In genomic region chr15:89322670-89323522, GRCm38 (mm10) we compare ENCODE assay signal across 10 mouse cellular contexts. TPM values are rescaled to one million over a fixed set of nuclear protein-coding genes. Genes with fewer than 3 reads are reported as not detected.
DNase-seq lines count a peak whose midpoint lies in the region; ATAC-seq and TF ChIP-seq lines count a peak whose summit lies in the region.
"Had no signal": no experiment of that assay in that cellular context is flagged by ENCODE, and none has a peak within 500 bp of the region (broad histone marks: within the 10 kb centered on the region; RNA-seq: fewer than 3 reads in every experiment).

Gene Adm2, plus strand, starts transcription at chr15:89322720.

- TF ChIP-seq POLR2A in myocyte (IDR thresholded peaks at IDR 0.05; ENCODE audit: insufficient read length, low read depth): peak; percentile 58

- peak; percentile 35; the same call in 1 of the 2 replicates for ATAC-seq in kidney, embryonic 14.5 days (ENCODE audit: low FRiP score, low TSS enrichment)
- ATAC-seq in intestine, embryonic 14.5 days (replicated peaks; ENCODE audit: low FRiP score, low TSS enrichment, low read depth): no peak

- no peaks in the 10 kb centered on the region for H3K9me3 ChIP-seq in kidney, embryonic 14.5 days (ENCODE audit: control insufficient read depth, low read length)
- H3K9me3 ChIP-seq in intestine, embryonic 14.5 days (ENCODE audit: control insufficient read depth, low read length): no peaks in the 10 kb centered on the region

- peaks cover 6% of the 10 kb centered on the region; the same call in 1 of the 2 replicates for H3K4me1 ChIP-seq in kidney, embryonic 14.5 days (ENCODE audit: control insufficient read depth, insufficient read depth, low read length)
- H3K4me1 ChIP-seq in intestine, embryonic 14.5 days (replicated peaks; ENCODE audit: control insufficient read depth, insufficient read depth, low read length): no peaks in the 10 kb centered on the region

- no peak within 1 kb of the TSS for H3K9ac ChIP-seq in kidney, embryonic 14.5 days (ENCODE audit: low read depth, low read length)
- H3K9ac ChIP-seq in intestine, embryonic 14.5 days (ENCODE audit: low read length): peak within 1 kb of the TSS; percentile 13; the same call in 1 of the 2 replicates

- H3K27ac ChIP-seq in kidney, embryonic 14.5 days (ENCODE audit: low read depth, low read length): no peak within 1 kb of the TSS
- H3K27ac ChIP-seq in intestine, embryonic 14.5 days (ENCODE audit: low read depth): no peak within 1 kb of the TSS

- 5% methylated on average over 26 of the region's 26 CpGs for WGBS in kidney, embryonic 14.5 days
- 8% methylated on average over 26 of the region's 26 CpGs for WGBS in intestine, embryonic 14.5 days

- no peaks in the 10 kb centered on the region for H3K79me2 ChIP-seq in myocyte (ENCODE audit: control insufficient read depth, insufficient read depth)

- no peak for DNase-seq in kidney, adult 8-10 months
- peak; percentile 7 for DNase-seq in embryo, embryonic 9.5 days (ENCODE audit: extremely low spot score)
- peak; percentile 55 for DNase-seq in intestine, embryonic 14.5 days (ENCODE audit: low spot score)
- no peak for DNase-seq in adrenal gland, adult 18-20 months (ENCODE audit: low spot score in 2 of 2)
- no peak for DNase-seq in right cerebral cortex, adult 2 months (ENCODE audit: low spot score in 2 of 2)
- DNase-seq in layer of hippocampus, postnatal 25 days (ENCODE audit: extremely low spot score in 1 of 2, low spot score in 1 of 2): no peak

- peak within 1 kb of the TSS; percentile 24 for H3ac ChIP-seq in myocyte (ENCODE audit: control insufficient read depth, insufficient read length)

- no peaks in the 10 kb centered on the region for H3K36me3 ChIP-seq in kidney, embryonic 14.5 days (ENCODE audit: control insufficient read depth, insufficient read depth, low read length)
- H3K36me3 ChIP-seq in intestine, embryonic 14.5 days (ENCODE audit: control insufficient read depth, insufficient read depth, low read length): no peaks in the 10 kb centered on the region
- H3K36me3 ChIP-seq in myocyte (ENCODE audit: control insufficient read depth, insufficient read depth): no peaks in the 10 kb centered on the region

- peak within 1 kb of the TSS; percentile 45 for H3K4me2 ChIP-seq in kidney, embryonic 14.5 days (replicated peaks; ENCODE audit: low read depth, low read length)
- peak within 1 kb of the TSS; percentile 48 for H3K4me2 ChIP-seq in intestine, embryonic 14.5 days (ENCODE audit: low read length)
- peak within 1 kb of the TSS; percentile 86 for H3K4me2 ChIP-seq in myocyte (ENCODE audit: low read depth)

- peak within 1 kb of the TSS; percentile 24 for H3K4me3 ChIP-seq in kidney, embryonic 14.5 days (ENCODE audit: low read length)
- peak within 1 kb of the TSS; percentile 17 for H3K4me3 ChIP-seq in intestine, embryonic 14.5 days (ENCODE audit: low read depth, low read length)
- H3K4me3 ChIP-seq in myocyte: peak within 1 kb of the TSS; percentile 79

- 0 out of 2 replicates have a peak, but pooled peaks cover 7% of the 10 kb centered on the region for H3K27me3 ChIP-seq in kidney, embryonic 14.5 days (ENCODE audit: control insufficient read depth, insufficient read depth, low read length)
- 0 out of 2 replicates have a peak, but pooled peaks cover 13% of the 10 kb centered on the region for H3K27me3 ChIP-seq in intestine, embryonic 14.5 days (replicated peaks; ENCODE audit: control insufficient read depth, insufficient read depth, low read length)
- H3K27me3 ChIP-seq in myocyte (ENCODE audit: control insufficient read depth, insufficient read depth, insufficient read length): no peaks in the 10 kb centered on the region

TF ChIP-seq in myocyte, 11 proteins besides CTCF, POLR2A, EP300 and RAD21:
- TF ChIP-seq MYOG (IDR thresholded peaks at IDR 0.05; ENCODE audit: control insufficient read depth in 1 of 3, insufficient read depth in 1 of 3, insufficient read length in 2 of 3, low read depth in 2 of 3): peak in 2 of 3 experiments; percentile 11 to 41
- no peak for TF ChIP-seq TCF3 (IDR thresholded peaks at IDR 0.05; ENCODE audit: insufficient read length, low read depth)
- TF ChIP-seq MYOD1 (IDR thresholded peaks at IDR 0.05; ENCODE audit: control insufficient read depth in 1 of 3, insufficient read length in 2 of 3, low read depth in 2 of 3): no peak
- TF ChIP-seq POLR2AphosphoS2 (IDR thresholded peaks at IDR 0.05; ENCODE audit: insufficient read length, low read depth): peak; percentile 36
- peak; percentile 75 for TF ChIP-seq MAX (IDR thresholded peaks at IDR 0.05; ENCODE audit: low read depth)
- no peak for TF ChIP-seq TCF12 (IDR thresholded peaks at IDR 0.05; ENCODE audit: insufficient read depth, poor library complexity, severe bottlenecking)
- no peak for TF ChIP-seq SRF (IDR thresholded peaks at IDR 0.05; ENCODE audit: control insufficient read depth, insufficient read length, low read depth)
- TF ChIP-seq REST (IDR thresholded peaks at IDR 0.05; ENCODE audit: insufficient read depth, insufficient read length): no peak
- TF ChIP-seq E2F4 (IDR thresholded peaks at IDR 0.05; ENCODE audit: insufficient read depth): no peak
- TF ChIP-seq CEBPB (IDR thresholded peaks at IDR 0.05; ENCODE audit: insufficient read depth, poor library complexity, severe bottlenecking): peak; percentile 47; the same call in 1 of the 2 replicates
- TF ChIP-seq USF1 (IDR thresholded peaks at IDR 0.05; ENCODE audit: low read depth): no peak

RNA-seq across cellular contexts. Expression of gene Adm2, which starts in this region (rescaled TPM):
- polyA plus RNA-seq in kidney, embryonic 14.5 days (2014; fragmentation: Nextera tagmentation; extraction: Ambion mirVana): 0.43 and 0.44 TPM in 2 replicates
- polyA plus RNA-seq in intestine, embryonic 14.5 days (2014; fragmentation: Nextera tagmentation; extraction: Ambion mirVana): 0.32 and 0.73 TPM in 2 replicates
- 71.1 TPM for polyA plus RNA-seq in myocyte (2012; fragmentation: generic; extraction: Trizol)
- total RNA-seq in adrenal gland, adult 18-20 months (2021): not detected
- total RNA-seq in layer of hippocampus, postnatal 25 days (2021): not detected
- total RNA-seq: liver, adult 2 months had no signal
- polyA plus RNA-seq: cortical plate, adult 2 months; liver, adult 2 months had no signal

Comparison
In these comparisons a context has a peak if more than half of its experiments do, and no peak if none do; other contexts are left out.
1. RNA of gene Adm2 (polyA plus RNA-seq): 71.1 TPM in myocyte (single experiment); 0.32 to 0.73 TPM in intestine, embryonic 14.5 days and 0.43 to 0.44 TPM in kidney, embryonic 14.5 days; every median in the first group is over 10 times any median in the second.
2. Peak in ATAC-seq, H3K4me3 ChIP-seq and H3K4me2 ChIP-seq in kidney, embryonic 14.5 days; RNA of the gene not detected or under 1 TPM.
3. Peak in DNase-seq, H3K4me3 ChIP-seq, H3K9ac ChIP-seq and H3K4me2 ChIP-seq in intestine, embryonic 14.5 days; RNA of the gene not detected or under 1 TPM.
4. H3K4me3 ChIP-seq: peak in every context shown above with its lines; median percentile 79 in myocyte; 24 in kidney, embryonic 14.5 days; 17 in intestine, embryonic 14.5 days.
5. Peak in every context shown above with its lines, with median percentiles within 50 percentile points of each other: H3K4me2 ChIP-seq.